Mouse (Mus musculus): ENCODE measurements around the gene Hook2.
A peak's percentile ranks its signal among the peaks of the same experiment; 100 is the strongest.

The Hook2 gene

DNA sequence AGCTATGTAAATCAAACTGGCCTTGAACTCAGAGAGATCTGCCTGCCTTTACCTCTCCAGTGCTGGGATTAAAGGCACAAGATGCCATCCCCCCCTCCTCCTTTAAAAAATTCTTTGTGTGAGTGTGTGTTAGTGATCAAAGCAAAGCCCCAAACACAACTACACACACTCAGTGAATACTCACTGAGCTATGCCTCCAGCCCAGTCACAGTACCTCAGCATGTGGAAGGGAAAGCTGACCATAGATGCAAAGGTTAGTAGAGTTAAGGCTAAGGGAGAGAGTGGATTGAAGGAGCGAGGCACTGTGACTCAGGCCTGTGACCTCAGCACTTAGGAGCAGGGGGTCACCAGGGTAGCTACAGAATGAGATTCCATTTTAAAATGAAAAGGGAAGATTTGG is 17.3 kb upstream of the Hook2 start:
- DNase-seq (ENCODE audit: low spot score in 2 of 2) = no peak

DNA sequence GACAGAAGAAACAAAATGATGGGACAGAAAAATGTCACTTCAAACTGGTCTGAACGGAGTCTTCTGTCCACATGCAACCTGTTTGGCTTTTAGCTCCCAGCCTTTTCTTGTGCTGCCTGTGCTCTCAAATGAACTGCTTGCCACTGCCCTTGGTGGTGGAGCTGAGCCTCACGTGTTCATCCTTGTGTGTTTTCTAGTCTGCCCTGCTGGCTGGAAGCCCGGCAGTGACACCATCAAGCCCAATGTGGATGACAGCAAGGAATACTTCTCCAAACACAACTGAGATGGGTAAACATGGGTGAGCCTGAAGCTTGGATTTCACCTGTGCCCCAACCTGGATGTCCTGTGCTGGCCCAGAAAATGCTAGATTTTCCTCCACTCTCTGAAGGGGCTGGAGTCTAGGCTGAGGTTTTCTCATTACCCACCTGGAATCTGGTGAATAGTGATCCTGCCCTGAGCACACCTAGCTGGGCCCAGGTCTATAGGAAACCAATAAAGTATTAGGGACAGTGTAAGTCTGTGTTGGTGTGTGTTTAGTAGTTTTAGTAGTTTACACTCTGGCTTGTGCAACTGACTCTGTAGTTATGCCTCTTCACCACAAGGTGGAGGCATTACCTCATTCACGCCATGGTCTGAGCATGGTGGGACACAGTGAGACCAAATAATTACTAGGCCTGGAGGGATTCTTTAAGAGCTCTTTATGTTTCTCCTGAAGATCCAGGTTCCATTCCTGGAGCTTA is 16.4 kb upstream of the Hook2 start:
- no peak for DNase-seq (ENCODE audit: low spot score in 2 of 2)

DNA sequence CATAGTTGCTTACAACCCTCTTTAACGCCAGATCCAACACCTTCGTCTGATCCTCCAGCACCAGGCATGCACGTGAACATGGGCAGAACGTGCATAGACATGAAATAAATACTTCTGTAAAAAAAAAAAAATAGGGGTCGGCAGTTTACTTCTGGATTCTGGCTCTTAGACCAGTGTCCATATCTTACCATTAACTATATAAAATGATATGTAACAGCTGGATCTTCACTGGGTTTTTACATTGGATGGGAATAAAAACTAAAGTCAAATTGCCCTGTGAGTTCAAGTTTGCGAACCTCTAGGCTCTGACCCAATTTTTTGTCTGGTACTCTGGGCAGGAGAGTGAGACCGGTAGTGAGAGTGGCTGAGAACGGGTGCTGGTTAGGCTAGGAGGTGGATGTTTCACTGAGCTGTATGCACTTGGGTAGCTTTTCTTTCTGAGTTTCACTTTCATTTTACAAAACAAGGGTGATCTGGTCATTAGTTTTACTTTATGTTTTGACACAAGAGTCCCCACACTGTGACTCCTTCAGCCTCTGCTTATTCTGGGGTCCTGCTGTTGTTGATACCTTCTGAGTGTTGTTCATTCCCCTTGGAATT is 15.8 kb upstream of the Hook2 start:
- no peak for DNase-seq (ENCODE audit: low spot score in 2 of 2)

DNA sequence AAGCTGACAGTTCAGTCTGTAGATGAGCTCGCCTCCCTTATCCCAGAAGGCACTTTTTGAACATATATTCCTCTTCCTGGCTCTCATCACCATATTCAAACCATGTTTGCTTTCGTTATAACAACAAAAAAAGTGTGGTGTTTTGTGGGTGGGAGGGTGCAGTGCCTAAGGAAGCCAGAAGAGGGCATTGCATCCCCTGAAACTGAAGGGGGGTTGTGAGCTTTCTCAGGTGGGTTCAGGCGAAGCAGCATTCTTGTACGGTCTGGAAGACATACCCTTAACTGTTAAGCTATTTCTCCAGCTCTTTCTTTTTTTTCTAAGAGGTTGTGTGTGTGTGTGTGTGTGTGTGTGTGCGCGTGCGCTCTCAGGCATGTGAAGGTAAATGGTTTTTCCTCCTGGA is 15.0 kb upstream of the Hook2 start:
- peak; percentile 61 to 67 for DNase-seq (ENCODE audit: low spot score in 2 of 2)

DNA sequence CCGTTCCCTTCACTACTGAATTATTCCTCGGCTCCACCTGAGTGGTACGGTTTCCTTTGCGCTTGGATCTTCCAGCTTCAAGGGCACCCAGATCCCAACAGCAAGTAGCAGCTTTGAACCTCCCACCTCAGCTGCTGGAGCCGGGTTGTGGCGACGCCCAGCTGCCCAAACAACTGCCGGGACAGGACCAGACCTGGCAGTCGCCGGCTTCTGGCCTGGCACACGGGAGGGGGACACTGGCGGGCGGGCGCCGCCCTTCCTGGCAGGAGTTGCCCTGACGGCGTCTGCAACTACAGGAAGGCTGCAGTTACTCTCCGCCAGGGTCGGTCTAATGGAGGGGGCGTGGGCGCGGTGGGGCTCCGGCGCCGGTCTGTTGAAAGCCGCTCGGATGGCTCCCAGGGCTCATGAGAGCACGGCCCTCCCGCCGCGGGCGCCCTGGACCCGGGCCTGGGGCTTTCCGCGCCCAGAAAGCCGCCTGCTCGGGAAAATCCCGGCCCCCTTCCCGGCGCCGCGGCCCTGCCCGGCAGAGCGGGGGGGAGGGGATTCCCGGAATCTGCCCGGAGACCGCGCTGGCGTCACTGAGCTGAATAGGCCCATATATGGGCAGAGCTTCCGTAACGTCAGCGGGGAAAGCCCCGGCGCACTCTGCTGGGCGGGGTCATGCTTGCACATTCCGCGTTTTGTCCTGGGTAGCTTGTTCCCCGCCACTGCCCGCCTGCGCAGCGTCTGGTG is 14.2 kb upstream of the Hook2 start:
- peak; percentile 95 to 96 for DNase-seq (ENCODE audit: low spot score in 2 of 2)

DNA sequence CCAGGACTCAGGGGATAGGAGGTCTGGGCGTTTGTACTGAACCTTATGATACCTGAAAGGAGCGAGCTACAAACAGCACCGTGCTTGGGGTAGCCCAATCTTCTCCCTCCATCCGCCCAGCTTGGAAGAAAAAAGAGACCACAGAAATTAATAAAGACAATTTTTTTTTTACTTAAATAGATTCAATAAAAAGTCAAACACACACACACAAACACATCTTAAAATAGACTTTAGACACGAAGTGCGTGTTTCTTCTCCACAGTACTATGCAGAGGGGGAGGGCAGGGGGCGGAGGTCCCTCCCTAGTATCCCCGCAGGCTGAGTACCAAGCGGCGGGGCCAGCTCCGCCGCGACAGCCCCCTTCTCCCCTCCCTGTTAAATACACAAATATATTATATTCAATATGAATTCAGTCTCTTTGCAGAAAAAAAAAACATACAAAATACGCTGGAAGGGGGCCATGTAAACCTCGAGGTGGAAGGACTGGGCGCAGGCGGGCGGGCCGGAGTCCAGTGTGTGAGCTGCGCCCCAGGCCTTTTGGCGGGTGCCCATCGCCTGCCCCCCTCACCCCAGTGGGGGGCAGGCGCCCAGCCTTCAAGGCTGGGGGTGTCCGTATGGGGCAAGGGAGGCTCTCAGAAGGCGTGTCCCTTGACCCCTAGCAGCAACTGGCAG is 13.5 kb upstream of the Hook2 start:
- DNase-seq (ENCODE audit: low spot score in 2 of 2) = no peak

DNA sequence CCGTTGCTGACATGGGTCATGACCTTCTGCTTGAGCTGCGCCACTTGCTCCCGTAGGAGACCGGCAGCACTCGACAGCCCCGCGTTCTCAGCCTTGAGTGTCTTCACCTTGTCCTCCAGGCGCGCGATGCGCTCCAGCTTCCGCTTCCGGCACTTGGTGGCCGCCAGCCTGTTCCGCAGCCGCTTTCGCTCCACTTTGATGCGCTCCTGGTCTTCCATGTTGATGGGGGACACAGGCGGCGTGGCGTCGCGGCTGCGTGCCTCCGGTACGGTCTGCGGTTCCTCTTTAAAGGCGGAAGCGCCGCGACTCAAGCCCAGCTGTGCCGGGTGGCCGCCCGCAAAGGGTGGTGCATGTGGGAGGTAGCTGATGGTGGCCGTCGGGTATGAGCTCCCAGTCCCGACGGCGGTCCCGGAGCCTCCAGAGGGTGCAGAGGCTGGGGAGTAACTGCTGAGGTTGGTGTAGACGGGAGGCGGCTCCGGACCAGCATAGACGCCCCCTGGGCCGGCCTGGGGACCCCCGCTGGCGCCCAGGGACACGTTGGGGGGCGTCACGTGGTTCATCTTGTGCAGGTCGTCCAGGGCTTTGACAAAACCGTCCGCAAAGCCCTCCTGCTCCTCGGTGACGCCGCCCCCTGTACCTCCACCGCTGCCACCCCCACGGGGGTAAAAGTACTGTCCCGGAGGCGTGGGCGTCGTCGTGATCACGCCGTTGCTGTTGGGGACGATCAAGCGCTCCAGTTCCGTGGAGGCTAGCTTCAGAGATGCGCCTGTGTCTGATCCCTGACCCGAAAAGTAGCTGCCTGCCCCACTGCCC is 12.8 kb upstream of the Hook2 start:
- peak; percentile 60 to 64 for DNase-seq (ENCODE audit: low spot score in 2 of 2)

DNA sequence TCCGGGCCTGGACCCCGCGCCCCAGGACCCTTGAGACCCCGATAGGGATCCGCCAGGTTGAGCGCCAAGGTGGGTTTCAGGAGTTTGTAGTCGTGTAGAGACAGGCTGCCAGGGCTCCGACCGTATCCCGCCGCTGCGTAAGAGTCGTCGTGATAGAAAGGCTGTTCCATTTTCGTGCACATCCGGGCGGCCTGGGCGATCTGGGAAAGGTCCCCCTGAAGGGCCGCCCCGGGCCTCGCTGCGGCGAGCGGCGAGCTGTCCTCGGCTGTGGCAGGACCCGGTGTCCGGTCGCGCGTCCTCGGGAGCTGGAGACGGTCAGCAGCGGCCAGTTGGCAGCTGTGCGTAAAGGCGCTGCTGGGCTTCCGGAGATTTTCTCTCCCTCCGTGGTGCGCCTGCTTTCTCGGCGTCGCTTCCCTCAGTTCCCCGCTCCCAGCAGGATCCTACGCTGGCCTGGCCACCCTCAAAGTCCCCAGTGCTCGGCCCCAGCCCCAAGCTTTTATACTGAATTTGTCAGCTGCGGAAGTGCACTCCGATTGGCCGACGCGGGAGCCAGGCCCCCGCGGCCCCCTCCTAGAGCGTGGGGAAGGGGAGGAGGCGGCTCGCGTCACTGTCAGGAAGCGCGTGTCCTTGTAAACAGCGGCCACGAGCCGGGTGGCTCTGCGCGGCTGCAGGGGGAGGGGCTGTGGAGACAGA is 12.0 kb upstream of the Hook2 start, which contains the start of gene Junb:
Gene Junb, minus strand, starts transcription at position 471 of the 693 bp plus-strand sequence.
- DNase-seq (ENCODE audit: low spot score in 2 of 2) = peak; percentile 96 to 97

DNA sequence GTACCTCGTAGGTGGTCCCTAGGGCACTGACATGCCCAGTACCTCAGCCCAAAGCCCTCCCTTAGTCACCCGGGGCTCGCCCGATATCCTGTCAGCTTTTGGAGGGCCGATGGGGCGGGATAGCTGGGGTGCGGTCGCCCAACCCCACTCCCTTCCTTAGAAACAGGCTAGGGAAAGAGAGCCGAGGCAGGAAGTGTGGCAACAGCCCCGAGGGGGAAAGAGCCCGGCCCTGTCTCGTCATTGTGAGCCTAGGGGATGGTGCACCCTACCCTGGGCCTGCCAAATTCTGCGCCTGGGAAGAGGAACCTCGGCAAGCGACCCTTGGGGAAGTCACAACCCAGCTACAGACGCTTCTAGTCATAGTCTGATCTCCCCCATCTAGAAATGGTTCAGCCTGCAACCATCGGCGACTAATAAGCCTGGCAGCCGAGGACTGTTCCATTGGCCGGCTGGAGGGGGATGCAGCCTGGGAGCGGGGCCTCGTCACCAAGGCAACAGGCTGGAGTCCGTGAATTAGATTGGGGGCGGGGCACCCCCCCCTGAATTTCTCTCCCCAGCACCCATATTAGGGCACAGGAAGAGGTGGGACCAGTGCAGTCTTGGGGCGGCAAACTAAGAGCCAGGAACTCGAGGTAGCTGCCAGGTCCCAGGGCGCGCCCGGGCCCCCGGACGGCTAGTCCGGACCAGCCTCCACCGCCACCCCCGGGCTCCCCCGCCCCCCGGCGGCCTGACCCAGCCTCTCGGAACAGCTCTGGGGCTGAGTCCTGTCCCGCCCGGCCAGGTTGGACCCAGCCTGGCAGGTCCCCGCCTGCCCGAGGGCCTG is 10.6 kb upstream of the Hook2 start:
- peak; percentile 93 for DNase-seq (ENCODE audit: low spot score in 2 of 2)

DNA sequence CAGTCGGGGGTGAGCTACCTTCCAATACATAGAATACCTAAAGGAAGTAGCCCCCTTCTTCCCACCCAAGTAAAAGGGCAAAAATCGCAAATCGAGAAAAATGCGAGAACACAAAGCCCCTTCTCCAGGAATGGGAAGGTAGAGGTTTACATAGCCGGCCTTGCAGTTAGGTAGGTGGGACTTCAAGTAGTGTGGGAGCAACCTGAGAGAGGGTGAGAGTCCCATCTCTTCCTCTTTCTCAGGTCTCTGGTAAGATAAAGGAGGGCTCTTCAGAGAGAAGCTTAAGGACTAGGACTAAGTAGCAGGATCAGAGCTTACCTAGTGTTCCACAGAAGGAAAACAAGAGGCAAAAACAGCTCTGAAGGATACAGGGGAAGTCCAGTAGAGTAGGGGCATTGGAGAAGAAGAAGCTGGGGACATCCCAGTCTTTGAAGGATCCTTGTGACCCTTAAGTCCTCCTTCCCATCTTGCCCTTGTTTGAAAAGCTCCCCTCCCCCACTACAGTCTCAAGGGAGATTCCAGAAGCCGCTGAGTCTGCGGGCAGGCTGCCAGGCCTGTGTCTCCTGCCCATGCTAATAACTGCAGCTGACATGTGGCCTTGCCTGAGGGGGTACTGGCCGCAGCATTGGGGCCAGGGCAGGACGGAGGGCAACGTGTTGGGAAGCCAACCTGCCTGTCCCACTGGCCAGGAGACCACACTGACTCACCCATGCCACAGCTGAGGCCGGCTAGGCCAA is 9.6 kb upstream of the Hook2 start:
- DNase-seq (ENCODE audit: low spot score in 2 of 2) = peak in 1 of 2 experiments; percentile 50

DNA sequence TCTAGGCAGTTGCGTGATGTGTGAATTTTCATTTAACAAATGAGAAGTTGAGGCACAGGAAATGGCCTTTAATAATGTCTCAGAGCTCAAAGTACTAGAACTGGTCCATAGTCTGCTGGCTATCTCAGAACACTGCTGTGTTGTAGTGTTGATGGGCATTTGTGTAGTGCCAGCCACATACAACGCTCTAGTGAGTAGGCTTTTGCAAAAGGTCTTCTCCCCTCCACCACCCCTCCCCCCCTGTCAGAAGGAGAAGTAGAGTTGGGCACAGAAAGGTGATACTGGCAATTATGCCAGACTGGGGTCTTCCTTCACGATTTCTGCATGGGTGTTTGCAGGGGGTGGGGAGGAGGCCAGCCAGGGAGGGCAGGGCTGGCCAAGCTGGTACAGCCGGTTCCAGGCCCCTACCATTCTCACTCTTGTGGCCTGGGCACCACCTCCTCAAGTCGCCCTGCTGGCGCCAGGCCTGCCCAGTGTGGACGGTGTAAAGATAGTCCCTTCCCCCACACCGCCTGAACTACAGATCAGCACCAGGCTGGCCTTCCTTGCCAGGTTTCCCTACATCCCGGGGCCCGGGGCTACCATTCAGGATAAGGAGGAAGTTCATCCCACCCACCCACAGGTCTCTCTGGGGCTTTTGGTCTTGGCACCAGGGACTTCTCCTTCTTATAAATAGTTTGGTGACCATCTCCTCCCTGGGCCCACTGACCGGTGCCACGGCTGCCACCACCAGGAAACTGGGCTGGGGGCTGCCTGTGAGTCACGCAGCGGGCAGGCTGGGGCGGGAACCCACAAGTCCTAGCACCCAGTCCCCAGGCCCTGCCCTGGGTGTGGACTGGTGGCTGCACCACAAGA is 8.5 kb upstream of the Hook2 start:
- DNase-seq (ENCODE audit: low spot score in 2 of 2) = no peak

DNA sequence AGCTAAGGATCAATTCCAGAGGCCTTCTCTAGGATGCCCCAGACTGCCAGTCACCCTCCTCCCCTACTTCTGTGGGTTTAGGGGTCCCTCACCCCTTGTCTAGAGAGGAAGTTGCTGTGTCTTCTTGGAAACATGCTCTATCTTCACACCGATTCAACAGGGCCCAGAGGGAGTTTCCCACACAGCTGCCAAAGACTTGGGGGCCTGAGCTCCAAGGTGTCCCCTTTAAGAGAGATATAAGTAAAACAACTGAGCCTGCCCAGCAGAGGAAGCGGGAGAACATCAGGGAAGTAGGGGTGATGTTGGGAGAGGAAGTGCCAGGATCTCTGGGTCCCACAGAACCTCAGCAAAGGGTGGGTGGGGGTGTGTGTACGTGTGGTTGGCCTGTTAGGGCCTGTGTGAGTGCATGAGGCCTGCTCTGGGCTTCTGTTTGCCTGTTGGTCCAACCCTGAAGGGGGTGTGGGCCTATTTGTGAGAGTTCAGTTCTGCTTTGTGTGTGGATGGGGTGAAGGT is 7.8 kb upstream of the Hook2 start:
- no peak for DNase-seq (ENCODE audit: low spot score in 2 of 2)

DNA sequence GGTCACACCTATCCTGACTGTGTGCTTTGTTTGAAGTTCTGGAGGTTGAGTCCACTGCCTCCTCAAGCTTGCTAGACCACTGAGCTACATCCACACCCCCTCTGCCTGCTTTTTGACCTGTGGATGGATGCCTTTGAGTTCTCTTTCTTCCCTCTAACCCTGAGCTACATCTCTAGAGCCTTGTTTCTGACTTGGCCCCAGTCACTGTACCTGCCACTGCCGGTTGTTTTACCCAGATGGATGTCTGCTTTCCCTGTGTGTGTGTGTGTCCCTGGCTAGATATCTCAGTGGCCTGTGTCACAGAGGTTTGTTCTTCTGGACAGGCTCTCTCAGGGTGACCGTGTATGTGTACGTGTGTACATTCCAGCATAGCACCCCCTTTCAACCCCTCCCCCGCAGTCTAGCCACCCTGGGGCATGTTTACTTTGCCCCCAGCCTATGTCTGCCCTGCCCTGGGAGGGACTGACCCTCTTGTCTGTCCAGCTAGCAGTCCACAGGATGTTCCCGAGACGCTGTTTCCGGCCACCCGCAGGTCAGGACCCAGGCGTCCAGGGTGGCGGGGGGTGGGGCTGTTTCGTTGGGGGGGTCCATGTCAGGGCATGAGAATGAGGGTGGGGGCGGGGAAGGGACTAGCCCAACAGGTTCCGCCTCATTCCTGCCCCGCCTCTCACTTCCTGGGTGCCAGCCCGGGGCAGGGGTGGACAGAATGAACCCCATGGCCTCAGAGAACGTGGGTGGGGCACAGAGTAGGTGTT is 5.9 kb upstream of the Hook2 start:
- DNase-seq (ENCODE audit: low spot score in 2 of 2) = no peak

DNA sequence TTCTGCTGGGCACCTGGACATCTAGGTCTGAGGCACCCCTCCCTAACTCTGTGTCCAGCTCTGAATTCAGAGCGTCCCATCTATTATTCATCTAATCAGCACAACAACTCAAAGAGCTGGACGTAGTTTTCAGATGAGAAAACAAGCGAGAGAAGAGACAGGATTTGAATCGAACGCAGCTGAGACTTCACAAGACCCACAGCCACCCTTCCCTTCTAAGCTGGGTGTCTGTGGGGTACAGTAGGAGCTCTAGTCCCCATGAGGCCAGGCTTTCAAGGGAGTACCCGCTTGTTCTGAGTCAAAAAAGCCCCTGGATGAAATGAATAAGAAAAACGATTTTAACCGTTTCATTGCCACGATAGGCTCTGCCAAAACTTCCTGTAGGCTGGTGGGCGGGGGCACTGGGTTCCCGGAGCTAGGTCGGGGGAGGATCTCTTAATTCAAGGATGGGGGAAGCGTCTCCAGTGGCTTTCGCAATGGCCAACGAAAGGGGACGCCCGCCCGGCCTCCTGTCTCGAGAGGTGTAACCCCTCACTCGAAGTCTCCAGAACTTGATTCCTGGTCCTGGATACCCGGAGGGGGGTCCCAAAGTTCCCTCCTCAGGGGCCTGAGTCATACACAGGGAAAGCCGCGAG is 5.2 kb upstream of the Hook2 start:
- no peak for DNase-seq (ENCODE audit: low spot score in 2 of 2)

DNA sequence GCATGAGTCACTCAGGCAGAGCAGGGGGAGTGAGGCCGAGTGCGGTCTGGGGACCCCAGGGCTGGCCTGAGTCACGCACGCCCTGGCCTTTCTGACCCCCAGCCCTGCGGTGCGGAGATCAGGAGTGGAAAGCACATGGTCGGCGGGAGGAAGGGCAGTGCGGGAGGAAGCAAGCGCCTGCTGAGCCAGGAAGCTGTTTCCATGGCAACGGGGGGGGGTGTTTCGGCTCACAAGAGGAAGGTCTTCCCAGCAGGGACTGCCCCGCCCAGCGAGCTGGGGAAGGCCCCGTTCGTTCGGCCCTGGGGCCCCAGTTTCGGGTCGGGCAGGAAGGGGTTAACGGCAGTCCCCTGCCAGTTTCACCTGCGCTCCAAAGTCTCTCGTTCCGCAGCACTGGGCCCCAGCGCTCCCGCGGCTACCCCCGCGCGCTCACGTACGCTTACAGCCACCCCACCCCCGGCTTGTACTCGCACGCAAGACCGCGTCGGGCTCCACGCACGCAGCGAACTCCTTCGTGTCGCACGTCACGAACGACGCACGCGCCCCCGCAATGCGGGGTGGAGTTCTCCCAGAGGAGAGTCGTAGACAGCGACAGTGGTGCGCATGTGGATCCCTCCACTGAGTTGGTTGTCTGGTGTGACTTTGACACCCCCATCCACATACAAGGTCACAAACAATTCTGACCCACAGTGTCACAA is 4.6 kb upstream of the Hook2 start:
- DNase-seq (ENCODE audit: low spot score in 2 of 2) = peak; percentile 94 to 97

DNA sequence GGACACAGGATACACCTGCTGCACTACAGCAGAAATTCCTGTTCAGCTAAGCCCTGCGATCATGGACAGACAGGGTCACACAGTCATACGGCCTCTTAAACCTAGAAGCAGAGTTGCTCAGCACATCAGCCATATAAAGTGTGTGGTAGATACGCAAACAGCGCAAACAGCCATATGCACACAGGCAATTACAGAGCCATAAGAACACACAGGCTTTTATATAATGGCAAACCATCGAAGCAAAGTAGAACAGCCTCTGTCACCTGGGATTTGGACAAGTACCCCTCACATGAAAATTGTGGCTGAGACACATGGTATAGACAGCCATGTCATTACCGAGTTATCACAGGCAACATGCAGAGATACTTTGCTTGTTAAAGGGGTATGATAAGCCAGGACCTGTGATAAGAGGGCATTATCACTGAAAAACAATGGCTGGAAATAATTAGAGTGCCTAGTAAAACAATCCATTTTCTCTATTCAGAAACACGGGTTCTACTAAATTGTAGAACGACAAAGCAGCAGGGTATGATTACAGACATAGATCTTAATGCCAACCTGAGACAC is 3.9 kb upstream of the Hook2 start:
- DNase-seq (ENCODE audit: low spot score in 2 of 2) = no peak
